Mouse (Mus musculus) left cerebral cortex, postnatal 4 days (tissue): ENCODE results near the gene Mrpl38. TPM values are rescaled to one million over a fixed set of nuclear protein-coding genes. Genes with fewer than 3 reads are reported as not detected.
"Not testable (repeated sequence)": the region's sequence is repeated elsewhere in the genome, so short reads cannot be mapped to it uniquely, and the experiment has no call there.

ENCODE experiments used
- DNase-seq: peaks from one replicate; pipeline ENCODE4 v3.0.0-alpha.2; 2022
- intact Hi-C: fragments of 180-260 bp; cut with DNase I; formaldehyde crosslinking; loops from one replicate; pipeline ENCODE4 v1.15.1; 2025
- total RNA-seq, 2 experiments: library from RNA; stranded (reverse); gene quantifications; 2 replicates each; pipeline ENCODE4 v1.2.3; 2021

Mrpl38 gene
- total RNA-seq, 2 experiments from 2014 or later: 52.2 to 54.0 TPM

- intact Hi-C loops: no loop called here
These were observed 7.0 kb upstream of the Mrpl38 start for GRCm38 (mm10) chr11:116145481-116146293.

GRCm38 (mm10) chr11:116143468-116143867, 4.8 kb upstream of the Mrpl38 start:
- intact Hi-C loops: no loop called here
- DNase-seq: no peak

More at GRCm38 (mm10) chr11:116145481-116146293, 7.0 kb upstream of the Mrpl38 start:
- DNase-seq: peak; percentile 62

GRCm38 (mm10) chr11:116142211-116142991, 3.7 kb upstream of the Mrpl38 start:
- intact Hi-C loops: no loop called here
- no peak for DNase-seq

GRCm38 (mm10) chr11:116138096-116138467, 586 bp downstream of the Mrpl38 start:
- intact Hi-C loops: no loop called here
- DNase-seq: no peak

GRCm38 (mm10) chr11:116134171-116134570, 4.5 kb downstream of the Mrpl38 start:
- intact Hi-C loops: loop anchor here (5.0 kb wide), 1 partner anchor 47 kb away; the partner anchor contains the start of gene Wbp2
- DNase-seq: no peak

GRCm38 (mm10) chr11:116133497-116133896, 5.2 kb downstream of the Mrpl38 start:
- intact Hi-C loops: loop anchor here (5.0 kb wide), 1 partner anchor 46 kb away; the partner anchor contains the start of gene Wbp2
- no peak for DNase-seq

- no peak for DNase-seq
- intact Hi-C loops: loop anchor here (5.0 kb wide), 1 partner anchor 45 kb away; the partner anchor contains the start of gene Wbp2
These were observed 6.0 kb downstream of the Mrpl38 start for GRCm38 (mm10) chr11:116132366-116133333.

GRCm38 (mm10) chr11:116131349-116132170, 7.1 kb downstream of the Mrpl38 start:
- intact Hi-C loops: loop anchor here (5.0 kb wide), 1 partner anchor 44 kb away; the partner anchor contains the start of gene Wbp2

GRCm38 (mm10) chr11:116130488-116131205, 8.0 kb downstream of the Mrpl38 start, which contains the start of gene Trim65:
Trim65 (minus strand) TSS chr11:116131128.
- intact Hi-C loops: loop anchor here (5.0 kb wide), 1 partner anchor 43 kb away; the partner anchor contains the start of gene Wbp2

More at GRCm38 (mm10) chr11:116131349-116132170, 7.1 kb downstream of the Mrpl38 start:
- DNase-seq: no peak

GRCm38 (mm10) chr11:116129993-116130487, 8.6 kb downstream of the Mrpl38 start:
- intact Hi-C loops: loop anchor here (5.0 to 10.0 kb wide), 2 partner anchors 43 to 95 kb away; partner anchors contain the start of genes Unk and Wbp2
- no peak for DNase-seq

More at GRCm38 (mm10) chr11:116130488-116131205, 8.0 kb downstream of the Mrpl38 start, which contains the start of gene Trim65:
- peak; percentile 90 for DNase-seq

GRCm38 (mm10) chr11:116129091-116129790, 9.4 kb downstream of the Mrpl38 start:
- intact Hi-C loops: loop anchor here (10.0 kb wide), 1 partner anchor 94 kb away; the partner anchor contains the start of gene Unk
- DNase-seq: no peak

- DNase-seq: peak; percentile 87
- intact Hi-C loops: loop anchor here (10.0 kb wide), 1 partner anchor 93 kb away; the partner anchor contains the start of gene Unk
These were observed 10.7 kb downstream of the Mrpl38 start for GRCm38 (mm10) chr11:116127986-116128385.

GRCm38 (mm10) chr11:116127156-116127980, 11.3 kb downstream of the Mrpl38 start, which contains the start of gene Trim47:
Trim47 (minus strand) TSS chr11:116127210.
- peak; percentile 87 for DNase-seq
- intact Hi-C loops: loop anchor here (10.0 kb wide), 1 partner anchor 93 kb away; the partner anchor contains the start of gene Unk

- intact Hi-C loops: loop anchor here (10.0 kb wide), 1 partner anchor 91 kb away; the partner anchor contains the start of gene Unk
- DNase-seq: no peak
These were observed 12.4 kb downstream of the Mrpl38 start for GRCm38 (mm10) chr11:116126261-116126660.

- DNase-seq: not testable (repeated sequence)
- intact Hi-C loops: loop anchor here (10.0 kb wide), 1 partner anchor 87 kb away; the partner anchor contains the start of gene Unk
These were observed 16.9 kb downstream of the Mrpl38 start for GRCm38 (mm10) chr11:116121731-116122245.

- DNase-seq: no peak
- intact Hi-C loops: no loop called here
These were observed 20.8 kb downstream of the Mrpl38 start for GRCm38 (mm10) chr11:116117819-116118218.
